Mouse (Mus musculus) activated CD4-positive, CD25-positive, alpha-beta regulatory T cell (primary cell): ENCODE measurements around the gene Heatr4. TPM values are rescaled to one million over a fixed set of nuclear protein-coding genes. Genes with fewer than 3 reads are reported as not detected.

ENCODE experiments used
- polyA plus RNA-seq, 2 experiments: library from polyadenylated mRNA; unstranded; fragments of 100-300 nt; shearing (Covaris generic); gene quantifications; one replicate each; pipeline ENCODE4 v1.2.1; 2017

The Heatr4 gene
- polyA plus RNA-seq, result under 1 TPM in 1 of 2 experiments, not detected in 1; 0.11 TPM

DNA sequence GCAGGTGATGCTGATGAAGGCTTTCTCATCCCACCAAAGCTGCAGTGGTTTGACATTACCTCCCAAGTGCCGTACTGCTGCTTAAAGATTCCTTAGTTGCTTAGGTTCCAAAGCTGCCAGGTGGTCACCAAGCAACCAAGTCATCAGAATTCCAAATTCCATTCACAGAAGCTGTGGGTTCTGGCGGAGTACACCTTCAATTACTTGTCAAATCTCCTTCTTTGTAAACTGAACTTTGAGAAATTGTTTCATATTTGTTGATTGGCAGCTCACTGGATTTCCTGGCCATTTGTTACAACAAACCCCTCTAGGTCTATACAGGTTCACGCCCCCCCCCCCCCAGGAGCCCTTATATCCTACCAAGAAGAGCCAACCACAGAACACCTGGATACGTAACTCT, at the start of gene Heatr4:
TSS of gene Heatr4 (minus strand) at position 101 of the 400 bp plus-strand sequence.

DNA sequence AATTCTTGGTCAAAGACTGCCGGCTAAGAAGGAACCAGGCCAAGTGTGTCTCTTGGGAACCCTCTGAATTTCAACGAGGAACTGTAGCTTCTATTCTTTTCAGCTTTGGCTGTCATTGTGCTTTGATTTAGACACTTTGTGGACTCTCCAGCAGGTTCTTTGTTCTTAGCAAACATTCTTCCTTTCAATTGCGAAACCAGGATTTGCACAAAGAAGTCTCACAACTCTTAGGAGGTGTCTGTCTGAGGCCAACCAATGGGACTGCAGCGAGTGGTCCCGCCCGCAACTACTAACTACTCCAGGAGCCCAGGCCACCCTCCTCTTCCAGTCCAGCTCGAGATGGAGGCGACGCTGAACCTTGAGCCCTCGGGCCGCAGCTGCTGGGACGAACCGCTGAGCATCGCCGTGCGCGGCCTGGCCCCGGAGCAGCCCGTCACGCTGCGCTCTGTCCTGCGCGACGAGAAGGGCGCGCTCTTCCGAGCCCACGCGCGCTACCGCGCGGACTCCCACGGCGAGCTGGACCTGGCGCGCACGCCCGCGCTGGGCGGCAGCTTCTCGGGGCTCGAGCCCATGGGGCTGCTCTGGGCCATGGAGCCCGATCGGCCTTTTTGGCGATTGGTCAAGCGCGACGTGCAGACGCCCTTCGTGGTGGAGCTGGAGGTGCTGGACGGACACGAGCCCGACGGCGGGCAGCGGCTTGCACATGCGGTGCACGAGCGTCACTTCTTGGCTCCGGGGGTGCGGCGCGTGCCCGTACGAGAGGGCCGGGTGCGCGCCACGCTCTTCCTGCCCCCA, 24.7 kb upstream of the Heatr4 start, which contains the start of gene Acot1:
TSS of gene Acot1 (plus strand) at position 320 of the 795 bp plus-strand sequence.

DNA sequence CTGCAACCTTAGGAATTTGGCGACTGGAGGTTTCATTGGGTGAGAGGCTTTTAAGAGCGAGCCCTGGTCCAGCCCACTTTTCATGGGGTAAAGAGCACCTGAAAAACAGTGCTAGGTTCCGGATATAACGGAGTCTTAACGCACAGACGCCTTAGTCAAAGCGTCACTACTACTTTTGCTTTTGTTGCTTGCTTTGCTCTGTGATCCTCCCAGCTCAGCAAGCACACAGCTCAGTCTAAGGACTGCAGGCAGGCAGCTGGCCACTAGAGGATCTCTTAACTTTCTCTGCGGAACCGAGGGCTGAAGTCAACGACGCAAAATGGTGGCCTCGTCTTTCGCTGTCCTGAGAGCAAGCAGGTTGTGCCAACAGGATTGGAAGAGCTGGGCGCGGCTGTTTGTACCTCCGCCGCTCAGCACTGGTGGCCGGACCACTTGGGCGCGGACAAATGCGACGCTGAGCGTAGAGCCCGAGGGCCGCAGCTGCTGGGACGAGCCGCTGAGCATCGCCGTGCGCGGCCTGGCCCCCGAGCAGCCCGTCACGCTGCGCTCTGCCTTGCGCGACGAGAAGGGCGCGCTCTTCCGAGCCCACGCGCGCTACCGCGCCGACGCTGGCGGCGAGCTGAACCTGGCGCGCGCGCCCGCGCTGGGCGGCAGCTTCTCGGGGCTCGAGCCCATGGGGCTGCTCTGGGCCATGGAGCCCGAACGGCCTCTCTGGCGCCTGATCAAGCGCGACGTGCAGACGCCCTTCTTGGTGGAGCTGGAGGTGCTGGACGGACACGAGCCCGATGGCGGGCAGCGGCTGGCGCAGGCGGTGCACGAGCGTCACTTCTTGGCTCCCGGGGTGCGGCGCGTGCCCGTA, 3.2 kb upstream of the Heatr4 start, which contains the start of gene Acot2:
TSS of gene Acot2 (plus strand) at position 279 of the 859 bp plus-strand sequence.

DNA sequence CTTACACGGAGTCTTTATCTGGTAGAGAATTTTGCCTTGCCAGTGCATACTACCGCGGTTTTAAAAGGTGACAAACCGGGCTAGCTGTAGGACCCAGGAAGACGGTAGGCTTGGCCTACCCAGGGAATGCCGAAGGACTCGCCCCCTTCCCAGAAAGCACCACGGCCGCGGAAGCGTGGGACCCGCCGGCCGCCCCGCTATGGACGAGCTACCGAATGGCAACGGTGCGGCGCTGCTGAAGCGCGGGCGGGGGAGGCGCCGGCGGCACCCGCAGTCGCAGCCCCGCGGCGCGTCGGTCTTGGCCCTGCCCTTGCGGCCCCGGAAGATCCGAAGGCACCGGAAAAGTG, 34.2 kb downstream of the Heatr4 start, which contains the start of gene Riox1:
TSS of gene Riox1 (plus strand) at position 116 of the 347 bp plus-strand sequence.

DNA sequence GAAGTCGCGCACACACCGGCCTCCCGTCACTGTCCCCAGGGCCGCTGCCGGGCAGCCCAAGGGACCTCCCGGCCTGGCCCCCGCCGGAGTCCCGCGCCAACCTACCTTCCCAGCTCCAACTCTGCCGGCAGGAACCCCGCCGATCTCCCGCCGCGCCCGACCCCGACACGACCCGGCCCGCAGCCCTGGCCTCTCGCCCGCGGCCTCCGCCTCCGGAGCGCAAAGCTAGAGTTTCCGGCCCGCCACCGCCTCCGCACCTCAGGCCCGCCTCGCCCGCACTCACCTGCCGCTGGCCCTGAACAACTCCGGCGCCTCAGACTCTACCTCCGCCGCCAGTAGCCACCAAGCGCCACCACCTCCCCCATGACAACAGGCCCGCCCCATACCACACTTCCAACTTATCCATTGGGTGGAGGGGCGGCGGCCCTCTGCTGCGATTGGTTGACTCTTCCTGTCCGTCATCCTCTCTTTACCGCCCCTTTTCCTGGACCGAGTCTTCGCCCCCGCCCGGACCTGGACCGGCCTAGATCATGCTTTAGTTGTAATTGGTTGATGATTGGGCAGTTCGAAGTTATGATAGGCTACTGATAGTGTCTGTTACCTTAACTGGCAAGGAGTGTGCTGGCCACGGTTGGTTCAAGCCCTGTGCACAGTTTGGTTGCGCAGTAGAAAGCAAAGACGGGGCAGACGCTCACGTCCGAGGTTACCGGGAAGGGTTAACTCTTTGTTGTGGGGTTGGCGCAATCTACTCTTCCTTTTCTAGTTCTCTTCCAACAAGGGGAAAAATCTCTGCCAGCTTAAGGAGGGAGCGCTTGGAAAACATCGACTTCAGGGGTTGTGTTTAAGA, 62.9 kb downstream of the Heatr4 start, which contains the start of gene Numb:
TSS of gene Numb (minus strand) at position 400 of the 847 bp plus-strand sequence.

Other genes starting within 250 kb of the Heatr4 start
- under 1 TPM in 1 of 2 experiments, not detected in 1; 0.32 TPM for gene Papln, start 221.2 kb downstream of the Heatr4 start, polyA plus RNA-seq
- 10 to 100 TPM; 32.0 to 32.8 TPM for gene Numb, start 62.9 kb downstream of the Heatr4 start, polyA plus RNA-seq
- 10 to 100 TPM; 24.0 to 28.5 TPM for gene Riox1, start 34.2 kb downstream of the Heatr4 start, polyA plus RNA-seq
- 1 to 10 TPM; 4.8 to 5.5 TPM for gene Acot2, start 3.0 kb upstream of the Heatr4 start, polyA plus RNA-seq
- gene Acot1, start 24.6 kb upstream of the Heatr4 start, polyA plus RNA-seq, result under 1 TPM in 1 of 2 experiments, not detected in 1; 0.23 TPM
- 1 to 10 TPM in 1 of 2 experiments, under 1 TPM in 1; 0.04 to 1.3 TPM for gene Acot4, start 53.5 kb upstream of the Heatr4 start, polyA plus RNA-seq
- not detected for gene Gm49366, start 54.1 kb upstream of the Heatr4 start, polyA plus RNA-seq
- gene Acot3, start 67.3 kb upstream of the Heatr4 start, polyA plus RNA-seq, result under 1 TPM in 1 of 2 experiments, not detected in 1; 0.06 TPM
- not detected for gene Acot5, start 84.5 kb upstream of the Heatr4 start, polyA plus RNA-seq
- 1 to 10 TPM; 1.5 to 2.6 TPM for gene Acot6, start 115.8 kb upstream of the Heatr4 start, polyA plus RNA-seq
- under 1 TPM; 0.26 to 0.48 TPM for gene Dnal1, start 129.5 kb upstream of the Heatr4 start, polyA plus RNA-seq
- under 1 TPM in 1 of 2 experiments, not detected in 1; 0.10 TPM for gene Pnma1, start 163.6 kb upstream of the Heatr4 start, polyA plus RNA-seq
- 10 to 100 TPM; 14.2 to 19.1 TPM for gene Elmsan1, start 234.0 kb upstream of the Heatr4 start, polyA plus RNA-seq